Comparison of ENCODE assay signal across 8 mouse cellular contexts in the genomic region with DNA sequence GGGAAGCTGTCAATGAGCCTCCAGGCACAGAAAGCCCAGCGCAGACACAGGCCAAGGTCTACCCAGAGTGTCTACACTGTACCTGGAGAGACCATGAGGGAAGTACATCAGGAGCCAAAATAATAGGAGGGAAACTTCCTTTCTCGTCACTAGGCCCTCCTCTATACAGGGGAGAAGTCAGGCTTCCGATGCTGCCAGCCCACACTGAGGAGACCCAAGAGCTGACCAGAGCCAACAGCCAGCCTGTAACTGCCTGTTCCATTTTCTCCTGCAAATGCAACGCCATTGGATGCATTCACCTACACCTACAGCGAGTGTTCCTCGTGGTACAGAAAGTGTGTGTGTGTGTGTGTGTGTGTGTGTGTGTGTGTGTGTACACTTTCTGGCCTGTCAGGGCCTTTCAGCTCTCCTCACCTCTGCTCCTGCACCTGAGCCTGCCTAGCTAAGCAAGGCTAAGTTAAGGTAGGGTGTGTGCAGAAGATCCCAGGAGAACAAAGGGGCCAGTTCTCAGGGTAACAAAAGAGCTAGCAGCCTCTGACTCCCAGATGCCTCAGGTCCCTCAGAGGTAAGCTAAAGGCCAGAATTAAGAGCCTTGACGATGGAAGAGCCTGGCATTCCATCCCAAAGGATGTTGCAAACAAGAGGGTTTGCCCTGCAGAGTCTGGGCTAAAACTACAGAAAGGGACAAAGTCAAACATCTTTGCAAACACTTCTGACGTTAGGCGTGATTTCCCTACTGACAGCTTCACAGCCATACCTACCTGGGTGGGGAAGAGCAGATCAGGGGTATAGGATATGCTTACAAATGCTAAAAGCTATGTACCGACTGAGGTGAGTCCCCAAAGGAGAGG. TPM values are rescaled to one million over a fixed set of nuclear protein-coding genes. Genes with fewer than 3 reads are reported as not detected.
DNase-seq lines count a peak whose midpoint lies in the region; ATAC-seq and TF ChIP-seq lines count a peak whose summit lies in the region.

No protein-coding gene starts in this region.

- no peaks in the 10 kb centered on the region for H3K9me3 ChIP-seq in heart, embryonic 15.5 days (replicated peaks)
- H3K9me3 ChIP-seq in hindbrain, postnatal 0 days (ENCODE audit: low read length) = no peaks in the 10 kb centered on the region
- no peaks in the 10 kb centered on the region for H3K9me3 ChIP-seq in midbrain, embryonic 15.5 days

- 5% methylated on average over 10 of the region's 10 CpGs for WGBS in heart, embryonic 15.5 days
- WGBS in hindbrain, postnatal 0 days = 28% methylated on average over 10 of the region's 10 CpGs
- WGBS in midbrain, embryonic 15.5 days = 14% methylated on average over 10 of the region's 10 CpGs

- peaks cover 57% of the 10 kb centered on the region for H3K4me1 ChIP-seq in heart, embryonic 15.5 days (replicated peaks)
- peaks cover 15% of the 10 kb centered on the region for H3K4me1 ChIP-seq in brown adipose tissue, adult 24 weeks (ENCODE audit: control insufficient read depth, insufficient read depth, insufficient read length, low read length)
- H3K4me1 ChIP-seq in hindbrain, postnatal 0 days (ENCODE audit: insufficient read depth, low read length) = peaks cover 14% of the 10 kb centered on the region; the same call in 1 of the 2 replicates
- H3K4me1 ChIP-seq in midbrain, embryonic 15.5 days = peaks cover 54% of the 10 kb centered on the region

- DNase-seq in heart, adult 9 months (ENCODE audit: low spot score in 2 of 2) = no peak
- DNase-seq in hindbrain, postnatal 0 days (ENCODE audit: low spot score) = no peak
- DNase-seq in cerebellum, postnatal 10 days = no peak
- no peak for DNase-seq in ovary, postnatal 14 days (ENCODE audit: low spot score)

- no peaks in the 10 kb centered on the region for H3K27me3 ChIP-seq in heart, embryonic 15.5 days
- peaks cover 15% of the 10 kb centered on the region; the same call in 1 of the 2 replicates for H3K27me3 ChIP-seq in hindbrain, postnatal 0 days (ENCODE audit: insufficient read depth, low read length)
- peaks cover 48% of the 10 kb centered on the region for H3K27me3 ChIP-seq in midbrain, embryonic 15.5 days (replicated peaks)

- peak overlapping the region; percentile 84 for H3K4me2 ChIP-seq in heart, embryonic 15.5 days
- peak overlapping the region; percentile 59 for H3K4me2 ChIP-seq in hindbrain, postnatal 0 days (ENCODE audit: low read depth, low read length)
- H3K4me2 ChIP-seq in midbrain, embryonic 15.5 days = peak overlapping the region; percentile 96

- no peak for ATAC-seq in heart, embryonic 15.5 days (replicated peaks; ENCODE audit: insufficient number of reproducible peaks, insufficient read depth, low FRiP score, low read depth)
- no peak for ATAC-seq in hindbrain, postnatal 0 days
- no peak for ATAC-seq in midbrain, embryonic 15.5 days (replicated peaks)
- no peak for ATAC-seq in inflammation-experienced regulatory T-cells, adult 6 months

- 0 out of 2 replicates have a peak, but pooled peaks cover 3% of the 10 kb centered on the region for H3K36me3 ChIP-seq in heart, embryonic 15.5 days
- no peaks in the 10 kb centered on the region for H3K36me3 ChIP-seq in hindbrain, postnatal 0 days (ENCODE audit: insufficient read depth, low read length)
- no peaks in the 10 kb centered on the region for H3K36me3 ChIP-seq in midbrain, embryonic 15.5 days (replicated peaks)

- TF ChIP-seq CTCF in hindbrain, postnatal 0 days (IDR thresholded peaks at IDR 0.05; ENCODE audit: low read depth) = no peak

- peak overlapping the region; percentile 83 for H3K4me3 ChIP-seq in heart, embryonic 15.5 days
- H3K4me3 ChIP-seq in brown adipose tissue, adult 24 weeks (ENCODE audit: insufficient read depth, low read depth, low read length) = peak overlapping the region; percentile 83
- peak overlapping the region; percentile 44 for H3K4me3 ChIP-seq in hindbrain, postnatal 0 days (ENCODE audit: low read length)
- peak overlapping the region; percentile 47 for H3K4me3 ChIP-seq in midbrain, embryonic 15.5 days

- peak overlapping the region; percentile 95 for H3K27ac ChIP-seq in heart, embryonic 15.5 days
- H3K27ac ChIP-seq in brown adipose tissue, adult 24 weeks (replicated peaks; ENCODE audit: low read depth, low read length) = peak overlapping the region; percentile 59
- no peak overlapping the region for H3K27ac ChIP-seq in hindbrain, postnatal 0 days
- H3K27ac ChIP-seq in midbrain, embryonic 15.5 days = no peak overlapping the region

- peak overlapping the region; percentile 96 for H3K9ac ChIP-seq in heart, embryonic 15.5 days
- peak overlapping the region; percentile 63; the same call in 1 of the 2 replicates for H3K9ac ChIP-seq in hindbrain, postnatal 0 days (replicated peaks; ENCODE audit: low read length)
- H3K9ac ChIP-seq in midbrain, embryonic 15.5 days = no peak overlapping the region

RNA-seq across cellular contexts. Expression of gene Smad6, which starts 2.6 kb away (rescaled TPM):
- polyA plus RNA-seq in heart, embryonic 15.5 days (2015; fragmentation: Nextera tagmentation; extraction: Ambion mirVana) = 16.4 and 19.8 TPM in 2 replicates
- 5.3 and 14.8 TPM in 2 replicates for polyA plus RNA-seq in brown adipose tissue, adult 24 weeks (2012; ENCODE audit: insufficient read depth, insufficient read length, missing spikeins)
- 11.9 and 13.2 TPM in 2 replicates for total RNA-seq in hindbrain, postnatal 0 days (2014; rRNA removed)
- polyA plus RNA-seq in hindbrain, postnatal 0 days (2015; fragmentation: Nextera tagmentation; extraction: Ambion mirVana) = 1.3 and 1.7 TPM in 2 replicates
- polyA plus RNA-seq in midbrain, embryonic 15.5 days (2015; fragmentation: Nextera tagmentation; extraction: Ambion mirVana) = 1.5 and 1.9 TPM in 2 replicates
- not detected for polyA plus RNA-seq in inflammation-experienced regulatory T-cells, adult 6 months (2017; shearing (Covaris generic))

Comparison
In these comparisons a context has a peak if more than half of its experiments do, and no peak if none do; other contexts are left out.
1. H3K27ac ChIP-seq: peak in heart, embryonic 15.5 days (single experiment) and brown adipose tissue, adult 24 weeks (single experiment); none in hindbrain, postnatal 0 days (single experiment) and midbrain, embryonic 15.5 days (single experiment).
2. Peak in every context shown above with its lines, with median percentiles within 50 percentile points of each other: H3K4me2 ChIP-seq and H3K4me3 ChIP-seq.